Mouse (Mus musculus): ENCODE measurements at regions not wholly inside any gene's neighbourhood (a gene's known extent, or its start where the extent isn't known, plus 50 kb on each side); places are given as distances from the start of the nearest gene placed in this dataset.

DNA sequence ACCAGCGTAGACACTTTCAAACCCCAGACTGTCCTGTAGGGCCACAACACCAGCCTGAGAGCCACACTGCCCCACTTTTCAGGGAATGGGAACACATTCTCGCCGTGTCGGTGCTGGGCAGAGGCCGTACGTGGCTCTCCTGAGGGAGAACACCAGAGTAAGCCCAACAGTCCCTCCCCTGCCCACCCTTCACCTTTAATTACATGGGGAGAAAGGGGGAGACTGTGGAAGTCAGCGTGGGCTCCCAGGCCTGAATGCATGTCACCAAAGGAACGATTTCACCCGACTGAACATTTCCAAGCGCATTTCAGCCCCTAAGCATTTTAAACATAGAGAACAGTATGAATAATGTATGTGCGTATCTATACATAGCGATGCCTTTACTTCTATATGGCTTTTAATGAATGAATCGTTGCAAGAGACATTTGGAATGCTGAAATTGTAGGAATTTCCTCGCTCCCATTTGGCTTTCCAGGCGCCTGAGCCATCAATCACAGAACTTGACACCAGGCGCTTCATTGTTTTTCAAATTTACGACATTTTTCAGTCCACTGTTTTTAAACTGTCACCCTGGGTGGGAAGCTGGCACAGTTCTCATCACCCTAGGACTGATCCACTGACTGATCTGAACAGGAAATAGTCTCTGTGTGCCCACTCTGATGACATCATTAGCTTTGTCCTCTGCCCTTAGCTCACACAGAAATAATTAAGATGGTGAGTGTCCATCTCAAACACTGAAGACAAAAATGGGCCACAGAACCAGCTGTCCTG lies 152.3 kb downstream of the Atp23 start:
- no peak for DNase-seq (ENCODE audit: low spot score in 2 of 2)

GRCm38 (mm10) chr10:126734661-126735060 lies 166.5 kb downstream of the Atp23 start:
- DNase-seq (ENCODE audit: low spot score in 2 of 2) = no peak

- DNase-seq (ENCODE audit: low spot score in 2 of 2) = no peak
Measured at GRCm38 (mm10) chr10:126727840-126728239, 173.3 kb downstream of the Atp23 start.

DNA sequence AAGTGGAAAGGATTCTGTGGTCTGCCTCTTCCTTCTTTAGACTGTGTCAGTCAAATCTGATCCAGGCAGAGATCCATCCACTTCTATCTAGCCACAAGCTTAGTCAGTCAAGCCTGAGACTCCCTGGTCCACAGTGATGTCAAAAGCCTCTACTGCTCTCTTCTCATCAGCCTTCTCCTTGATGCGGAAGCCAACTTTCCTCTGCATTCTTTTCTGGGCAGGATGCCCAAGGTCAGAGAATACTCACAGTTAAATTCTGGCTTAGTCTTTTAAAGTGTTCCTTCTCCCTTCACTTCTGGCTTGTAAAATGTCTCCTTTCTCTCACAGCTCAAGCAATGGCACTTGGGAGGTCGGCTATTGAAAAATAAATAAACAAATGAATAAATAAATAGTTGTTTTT lies 183.2 kb downstream of the Atp23 start:
- no peak for DNase-seq (ENCODE audit: low spot score in 2 of 2)

DNA sequence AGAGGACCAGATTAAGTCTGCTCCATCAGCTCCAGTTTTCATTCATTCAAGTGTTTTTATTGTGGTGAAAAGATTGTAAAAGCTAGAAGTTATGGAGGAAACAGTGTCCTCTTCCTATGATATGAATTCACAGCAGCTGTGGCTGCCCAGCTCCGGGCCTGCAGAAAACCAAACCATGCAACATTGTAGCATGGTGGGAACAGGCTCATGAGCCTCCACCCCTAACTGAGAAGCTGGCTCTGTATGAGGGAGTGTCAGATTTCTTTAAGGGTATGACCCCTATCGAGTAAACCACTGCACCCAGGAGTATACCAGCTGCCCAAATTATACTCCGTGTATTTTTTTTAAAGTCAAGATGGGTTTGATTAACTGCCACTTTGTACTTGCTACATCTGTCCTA lies 189.4 kb downstream of the Atp23 start:
- no peak for DNase-seq (ENCODE audit: low spot score in 2 of 2)

GRCm38 (mm10) chr10:126709219-126709917 lies 191.8 kb downstream of the Atp23 start:
- DNase-seq (ENCODE audit: low spot score in 2 of 2) = no peak

DNA sequence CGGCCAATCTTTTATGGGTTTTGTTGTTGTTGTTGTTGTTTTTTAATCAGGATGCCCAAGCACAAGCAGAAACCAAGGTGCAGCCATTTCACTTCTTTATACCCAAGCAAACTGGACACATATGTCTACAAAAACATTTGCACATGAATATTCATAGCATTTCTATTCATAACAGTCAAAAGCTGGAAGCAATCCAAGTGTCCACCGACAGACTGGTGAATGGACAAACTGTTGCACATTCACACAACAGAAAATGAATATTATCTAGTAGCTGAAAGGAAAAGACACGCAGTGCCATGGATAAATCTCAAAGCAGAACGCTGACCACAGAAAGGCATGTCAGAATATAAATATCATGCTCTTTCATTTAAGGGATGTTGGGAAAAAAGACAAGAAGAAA lies 192.4 kb downstream of the Atp23 start:
- DNase-seq (ENCODE audit: low spot score in 2 of 2) = no peak

GRCm38 (mm10) chr10:126708215-126708614 lies 192.9 kb downstream of the Atp23 start:
- DNase-seq (ENCODE audit: low spot score in 2 of 2) = no peak

DNA sequence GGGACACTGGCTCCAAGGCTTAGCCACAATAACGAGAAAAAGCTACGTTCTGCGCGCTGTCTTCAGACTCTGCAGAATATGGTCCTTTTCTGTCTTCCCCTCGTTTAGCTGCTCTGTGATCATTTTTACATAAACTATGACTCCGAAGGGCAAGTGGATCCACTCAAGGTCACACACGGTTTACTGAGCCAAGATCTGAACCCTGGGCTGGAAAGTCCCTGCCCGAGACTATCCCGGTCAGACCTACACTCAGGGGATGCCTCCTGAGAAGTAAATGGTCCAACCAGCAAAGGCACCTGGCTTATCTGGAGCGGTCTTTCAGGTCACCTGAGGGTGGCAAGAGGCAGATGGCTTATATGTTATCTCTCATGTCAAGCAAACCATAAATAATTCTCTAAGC lies 204.1 kb downstream of the Atp23 start:
- DNase-seq (ENCODE audit: low spot score in 2 of 2) = no peak

DNA sequence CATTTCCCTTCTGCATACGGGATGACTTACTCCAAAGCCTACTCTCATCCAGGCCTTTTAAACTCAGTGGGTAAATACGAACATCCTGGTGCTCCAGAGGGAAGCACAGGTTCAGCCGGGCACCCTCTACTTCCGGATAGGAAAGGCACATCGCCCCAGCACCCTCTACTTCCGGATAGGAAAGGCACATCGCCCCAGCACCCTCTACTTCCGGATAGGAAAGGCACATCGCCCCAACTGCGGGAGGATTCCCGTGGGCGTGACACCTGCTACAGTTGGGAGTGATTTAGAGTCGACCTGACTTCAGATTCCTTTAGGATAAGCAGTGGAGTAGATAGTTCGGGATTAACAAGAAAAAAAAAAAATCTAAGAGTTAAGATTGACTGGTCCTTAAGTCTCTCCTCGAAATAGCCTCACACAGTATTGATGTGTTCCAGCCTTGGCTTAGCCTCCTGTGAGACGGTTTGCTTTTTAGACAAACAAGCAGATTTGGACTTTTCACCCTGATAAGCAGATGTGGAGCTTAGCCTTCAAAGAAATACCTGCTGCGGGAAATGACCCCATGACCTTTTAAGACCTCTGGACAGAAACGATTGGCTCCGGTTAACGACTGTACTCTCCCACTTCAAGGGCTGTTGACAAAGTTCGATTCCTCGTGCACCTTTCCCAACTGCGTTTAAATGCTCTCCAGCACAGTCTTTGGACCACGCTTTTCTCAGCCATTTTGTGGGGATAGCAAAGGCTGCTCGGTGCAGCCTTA lies 210.1 kb downstream of the Atp23 start:
- DNase-seq (ENCODE audit: low spot score in 2 of 2) = no peak

GRCm38 (mm10) chr10:126680275-126681184 lies 220.6 kb downstream of the Atp23 start:
- DNase-seq (ENCODE audit: low spot score in 2 of 2) = no peak

DNA sequence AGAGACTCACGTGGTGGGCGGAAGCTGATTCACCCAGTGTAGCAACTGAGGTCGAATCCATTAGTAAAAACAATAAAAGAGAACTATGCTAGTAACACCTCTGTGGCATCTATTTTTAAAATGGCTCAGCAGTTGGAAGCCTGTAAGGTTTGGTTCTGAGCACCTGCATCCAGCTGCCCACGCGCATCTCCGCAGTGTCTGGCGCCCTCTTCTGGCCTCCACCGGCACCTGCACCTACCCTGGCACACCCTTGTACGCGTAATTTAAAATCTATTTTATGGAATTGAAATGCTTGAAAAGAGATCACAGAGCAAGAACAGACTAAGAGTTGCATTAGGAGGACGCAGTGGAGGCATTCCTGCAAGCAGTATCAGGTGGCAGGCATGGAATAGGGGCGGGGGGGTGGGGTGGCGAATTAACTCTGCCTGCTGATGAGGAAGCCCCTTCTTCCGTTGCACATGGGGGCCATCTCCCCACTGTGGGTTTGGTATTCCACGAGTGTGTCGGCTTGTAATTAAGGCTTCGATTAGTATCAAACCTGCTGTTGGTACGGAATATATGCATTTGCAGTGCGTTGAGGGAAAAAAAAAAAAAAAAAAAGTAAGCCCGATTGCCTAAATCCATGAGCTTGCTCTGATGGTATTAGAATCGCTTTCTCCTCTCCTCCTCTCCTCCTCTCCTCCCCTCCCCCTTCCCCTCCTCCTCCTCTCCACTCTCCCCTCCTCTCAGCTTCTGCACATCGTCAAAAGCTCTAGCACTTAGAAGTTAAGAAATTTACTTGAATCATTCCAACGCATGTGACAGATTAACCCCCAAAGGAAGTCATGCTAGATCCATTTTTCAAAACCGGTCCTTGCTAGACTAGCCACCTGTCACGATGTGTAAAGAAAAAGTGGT lies 221.7 kb downstream of the Atp23 start:
- DNase-seq (ENCODE audit: low spot score in 2 of 2) = no peak

- no peak for DNase-seq (ENCODE audit: low spot score in 2 of 2)
Measured at GRCm38 (mm10) chr10:126673437-126673836, 227.7 kb downstream of the Atp23 start.

DNA sequence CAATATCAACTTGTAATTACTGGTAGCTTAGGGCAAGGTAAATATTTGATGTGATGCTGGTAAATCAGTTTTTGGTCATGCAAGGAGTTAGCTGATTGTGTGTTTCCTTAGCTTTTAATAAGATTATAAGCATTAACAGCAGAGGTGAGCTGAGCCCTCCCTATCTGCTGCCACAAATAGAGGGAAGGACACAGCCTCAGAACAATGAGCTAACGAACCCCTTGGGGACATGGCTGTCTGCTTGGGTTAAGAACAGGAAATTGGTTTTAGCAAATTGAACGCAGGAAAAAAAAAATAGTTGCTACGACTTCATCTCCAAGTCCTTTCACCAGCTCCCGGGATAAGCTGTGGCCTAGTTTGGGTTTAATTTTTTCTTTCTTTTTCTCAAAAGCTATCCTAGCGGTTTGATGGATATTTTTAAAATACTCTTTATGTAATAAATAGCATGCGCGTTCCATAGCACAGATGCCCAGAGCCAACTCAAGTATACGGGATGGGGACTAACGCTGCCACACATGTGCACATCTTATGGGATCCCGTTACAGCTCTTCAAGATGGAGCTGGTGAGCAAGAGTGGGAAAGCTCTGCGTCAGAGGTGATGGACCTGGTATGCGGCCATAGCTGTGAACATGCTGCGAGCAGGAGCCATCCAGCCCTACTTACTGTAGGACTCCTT lies 236.6 kb downstream of the Atp23 start:
- no peak for DNase-seq (ENCODE audit: low spot score in 2 of 2)

DNA sequence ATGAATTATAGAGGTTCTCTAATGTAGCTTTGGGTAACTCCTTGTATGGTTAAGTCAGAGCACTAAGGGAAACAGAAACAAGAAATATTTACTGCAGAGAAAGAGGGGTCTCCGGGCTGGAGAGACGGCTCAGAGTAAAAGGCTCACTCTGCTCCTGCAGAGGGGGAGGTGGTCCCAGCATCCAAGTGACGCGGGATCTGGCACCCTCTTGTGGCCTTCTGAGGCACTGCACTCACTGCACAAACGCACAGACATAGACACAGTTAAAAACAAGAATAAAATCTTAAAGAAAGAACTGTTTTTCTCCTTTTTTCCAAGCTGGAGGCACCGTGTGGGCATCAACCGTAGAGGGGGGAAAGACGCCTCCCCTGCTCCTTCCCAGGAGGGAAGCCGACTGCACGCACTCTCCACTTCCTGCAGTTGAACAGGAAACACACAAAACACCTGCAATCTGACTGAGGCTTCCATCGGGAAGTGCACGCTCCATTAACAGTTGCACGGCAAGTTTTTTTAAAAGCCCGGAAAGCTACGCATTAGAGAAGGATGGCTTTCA lies 237.6 kb downstream of the Atp23 start:
- no peak for DNase-seq (ENCODE audit: low spot score in 2 of 2)

GRCm38 (mm10) chr10:126662765-126663164 lies 238.4 kb downstream of the Atp23 start:
- no peak for DNase-seq (ENCODE audit: low spot score in 2 of 2)

DNA sequence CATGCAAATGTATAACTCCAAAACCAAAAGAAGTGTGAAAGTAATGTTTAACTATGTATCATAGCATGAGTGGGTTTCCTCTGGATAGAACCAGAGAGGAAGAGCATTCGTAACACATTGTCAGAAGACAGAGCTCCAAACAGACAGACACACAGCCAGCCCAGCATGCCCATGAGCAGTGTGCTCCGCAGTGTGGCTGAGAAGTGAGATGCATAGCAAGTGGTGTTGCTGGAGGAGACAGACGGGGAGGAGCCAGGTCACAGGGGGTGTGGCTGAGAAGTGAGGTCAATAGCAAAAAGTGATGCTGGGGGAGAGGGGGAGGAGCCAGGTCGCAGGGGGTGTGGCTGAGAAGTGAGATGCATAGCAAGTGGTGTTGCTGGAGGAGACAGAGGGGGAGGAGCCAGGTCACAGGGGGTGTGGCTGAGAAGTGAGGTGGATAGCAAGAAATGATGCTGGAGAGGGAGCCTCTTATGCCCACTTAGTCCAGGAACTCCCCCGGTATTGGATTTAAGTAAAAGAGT lies 240.0 kb downstream of the Atp23 start:
- DNase-seq (ENCODE audit: low spot score in 2 of 2) = no peak

DNA sequence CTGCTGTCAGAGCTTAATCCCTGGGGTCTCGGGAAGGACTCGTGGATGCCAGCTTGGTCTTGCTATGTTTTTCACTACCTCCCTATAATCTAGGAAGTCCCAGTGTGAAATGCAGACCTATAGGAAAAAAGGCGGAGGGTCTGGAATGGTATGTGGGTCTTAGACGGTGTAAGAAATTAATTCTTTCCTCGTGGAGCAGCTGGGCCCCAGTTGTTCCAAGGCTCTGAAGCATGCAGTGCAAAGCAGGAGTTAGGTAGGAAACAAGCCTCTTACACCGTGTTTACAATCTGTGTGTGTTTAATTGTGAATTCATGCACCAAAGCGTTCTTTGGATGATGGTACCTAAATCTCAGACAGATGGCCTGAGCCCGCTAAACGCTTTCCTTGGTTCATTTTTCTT lies 241.1 kb downstream of the Atp23 start:
- DNase-seq (ENCODE audit: low spot score in 2 of 2) = no peak

DNA sequence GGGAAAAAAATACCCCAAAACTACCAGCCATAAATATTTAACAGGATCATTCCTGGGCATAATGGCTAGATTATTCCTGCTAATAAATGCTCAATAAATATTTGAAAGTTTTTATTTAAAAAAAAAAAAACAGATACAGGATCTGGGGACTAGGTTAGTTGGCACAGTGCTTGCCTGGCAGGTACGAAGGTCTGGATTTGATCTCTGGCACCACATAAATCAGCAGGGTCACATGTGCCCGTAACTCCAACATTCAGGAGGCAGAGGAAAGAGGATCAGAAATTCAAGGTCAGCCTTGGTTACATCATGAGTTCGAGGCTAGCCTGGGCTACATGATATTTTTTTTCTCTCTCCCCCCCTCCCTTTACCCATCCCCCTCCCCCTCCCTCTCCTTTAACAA lies 248.5 kb downstream of the Atp23 start:
- DNase-seq (ENCODE audit: low spot score in 2 of 2) = no peak

Data from gastrocnemius, adult 8-10 months (tissue).